In genomic region chr8:3493845-3494208, GRCm38 (mm10) we compare ENCODE assay signal across 8 mouse cellular contexts. TPM values are rescaled to one million over a fixed set of nuclear protein-coding genes. Genes with fewer than 3 reads are reported as not detected.
A peak's percentile ranks its signal among the peaks of the same experiment; 100 is the strongest.
DNase-seq lines count a peak whose midpoint lies in the region; ATAC-seq and TF ChIP-seq lines count a peak whose summit lies in the region.

No protein-coding gene starts in this region.

- no peak overlapping the region for H3K27ac ChIP-seq in thymus, adult 2 months (ENCODE audit: control insufficient read depth, insufficient read depth, low read length)
- H3K27ac ChIP-seq in liver, embryonic 11.5 days (ENCODE audit: low read depth, low read length) = no peak overlapping the region

- peaks cover 8% of the 10 kb centered on the region for H3K4me1 ChIP-seq in thymus, adult 2 months (replicated peaks; ENCODE audit: control insufficient read depth, insufficient read depth, low read length)
- H3K4me1 ChIP-seq in liver, embryonic 11.5 days (replicated peaks; ENCODE audit: control insufficient read depth, insufficient read depth, low read length) = peaks cover 13% of the 10 kb centered on the region

- WGBS in thymus, adult 2 months = 38% methylated on average over 6 of the region's 6 CpGs
- WGBS in liver, embryonic 11.5 days = 28% methylated on average over 6 of the region's 6 CpGs

- no peaks in the 10 kb centered on the region for H3K27me3 ChIP-seq in thymus, adult 2 months (ENCODE audit: control insufficient read depth, insufficient read depth, low read length)
- no peaks in the 10 kb centered on the region for H3K27me3 ChIP-seq in liver, embryonic 11.5 days (replicated peaks; ENCODE audit: control insufficient read depth, insufficient read depth, low read length)

- no peak for TF ChIP-seq POLR2A in thymus, adult 2 months (IDR thresholded peaks at IDR 0.05; ENCODE audit: control insufficient read depth, extremely low read depth, insufficient read depth, low read length, poor library complexity)

- TF ChIP-seq CTCF in thymus, adult 2 months (IDR thresholded peaks at IDR 0.05; ENCODE audit: borderline replicate concordance, control insufficient read depth, extremely low read depth, insufficient read depth, low read length, poor library complexity) = no peak

- ATAC-seq in liver, embryonic 11.5 days (replicated peaks; ENCODE audit: low FRiP score) = no peak
- no peak for ATAC-seq in erythroid progenitor cell, adult 5-6 weeks (replicated peaks; ENCODE audit: low FRiP score, poor library complexity, severe bottlenecking)

- H3K9me3 ChIP-seq in liver, embryonic 11.5 days (ENCODE audit: control insufficient read depth, low read length) = peaks cover 2% of the 10 kb centered on the region; the same call in 1 of the 2 replicates

- peak overlapping the region; percentile 88 for H3K4me2 ChIP-seq in liver, embryonic 11.5 days

- DNase-seq in cerebellum, adult 9-10 months = peak; percentile 56
- no peak for DNase-seq in cerebellum, postnatal 4 days (ENCODE audit: low spot score in 2 of 2)
- no peak for DNase-seq in thymus, adult 2 months
- no peak for DNase-seq in thymus, postnatal 0 days (ENCODE audit: low spot score)
- DNase-seq in liver, embryonic 11.5 days (ENCODE audit: low spot score) = no peak
- DNase-seq in ovary, adult 18-20 months (ENCODE audit: low spot score) = no peak
- DNase-seq in gastrocnemius, postnatal 25 days = no peak

- H3K36me3 ChIP-seq in thymus, adult 2 months (ENCODE audit: control insufficient read depth, insufficient read depth, low read length) = no peaks in the 10 kb centered on the region
- H3K36me3 ChIP-seq in liver, embryonic 11.5 days (ENCODE audit: control insufficient read depth, insufficient read depth, low read length) = peaks cover 13% of the 10 kb centered on the region

- H3K4me3 ChIP-seq in thymus, adult 2 months (ENCODE audit: control insufficient read depth, insufficient read depth, low read length) = peak overlapping the region; percentile 98; the same call in 1 of the 2 replicates
- H3K4me3 ChIP-seq in liver, embryonic 11.5 days (ENCODE audit: low read depth, low read length) = peak overlapping the region; percentile 86

- peak overlapping the region; percentile 95 for H3K9ac ChIP-seq in liver, embryonic 11.5 days (ENCODE audit: low read depth, low read length)

RNA-seq across cellular contexts. Expression of gene Zfp358, which starts 0.9 kb away (rescaled TPM):
- 75.9 and 76.7 TPM in 2 replicates for polyA plus RNA-seq in thymus, adult 2 months (2012; rRNA removed)
- polyA plus RNA-seq in thymus, postnatal 0 days (2015; fragmentation: Nextera tagmentation; extraction: Ambion mirVana) = 21.4 and 23.0 TPM in 2 replicates
- 8.7 and 8.9 TPM in 2 replicates for polyA plus RNA-seq in liver, embryonic 11.5 days (2014; fragmentation: Nextera tagmentation; extraction: Ambion mirVana)
- 2.9 TPM in 1 of 2 replicates, not detected in the other for total RNA-seq in erythroid progenitor cell, adult 5-6 weeks (2015; ENCODE audit: low replicate concordance)
- 2.0 TPM in 1 of 2 replicates, not detected in the other for total RNA-seq in erythroid progenitor cell, adult 5-6 weeks (2017; ENCODE audit: low replicate concordance)
- total RNA-seq in gastrocnemius, postnatal 25 days (2021) = 10 to 100 TPM; 24.2 to 24.6 TPM

RNA-seq across cellular contexts. Expression of gene Mcoln1, which starts 6.4 kb away (rescaled TPM):
- polyA plus RNA-seq in thymus, adult 2 months (2012; rRNA removed) = 312 and 481 TPM in 2 replicates
- 28.4 and 32.3 TPM in 2 replicates for polyA plus RNA-seq in thymus, postnatal 0 days (2015; fragmentation: Nextera tagmentation; extraction: Ambion mirVana)
- 36.2 and 39.8 TPM in 2 replicates for polyA plus RNA-seq in liver, embryonic 11.5 days (2014; fragmentation: Nextera tagmentation; extraction: Ambion mirVana)
- total RNA-seq in erythroid progenitor cell, adult 5-6 weeks (2015; ENCODE audit: low replicate concordance) = 45.3 and 65.2 TPM in 2 replicates
- 82.9 and 267 TPM in 2 replicates for total RNA-seq in erythroid progenitor cell, adult 5-6 weeks (2017; ENCODE audit: low replicate concordance)
- 10 to 100 TPM; 18.6 to 20.4 TPM for total RNA-seq in gastrocnemius, postnatal 25 days (2021)

RNA-seq across cellular contexts. Expression of gene Pnpla6, which starts 21.4 kb away (rescaled TPM):
- polyA plus RNA-seq in thymus, adult 2 months (2012; rRNA removed) = 56.1 and 61.6 TPM in 2 replicates
- polyA plus RNA-seq in thymus, postnatal 0 days (2015; fragmentation: Nextera tagmentation; extraction: Ambion mirVana) = 10.4 and 12.9 TPM in 2 replicates
- 17.8 and 22.9 TPM in 2 replicates for polyA plus RNA-seq in liver, embryonic 11.5 days (2014; fragmentation: Nextera tagmentation; extraction: Ambion mirVana)
- total RNA-seq in erythroid progenitor cell, adult 5-6 weeks (2015; ENCODE audit: low replicate concordance) = 110 and 131 TPM in 2 replicates
- 147 and 272 TPM in 2 replicates for total RNA-seq in erythroid progenitor cell, adult 5-6 weeks (2017; ENCODE audit: low replicate concordance)
- 10 to 100 TPM in 1 of 2 experiments, 1 to 10 TPM in 1; 8.3 to 11.8 TPM for total RNA-seq in gastrocnemius, postnatal 25 days (2021)

RNA-seq across cellular contexts. Expression of gene Tex45, which starts 23.2 kb away (rescaled TPM):
- 0.20 TPM in 1 of 2 replicates, not detected in the other for polyA plus RNA-seq in thymus, adult 2 months (2012; rRNA removed)
- polyA plus RNA-seq in thymus, postnatal 0 days (2015; fragmentation: Nextera tagmentation; extraction: Ambion mirVana) = 0.10 TPM in 1 of 2 replicates, not detected in the other
- polyA plus RNA-seq in liver, embryonic 11.5 days (2014; fragmentation: Nextera tagmentation; extraction: Ambion mirVana) = not detected in 2 replicates
- not detected in 2 replicates for total RNA-seq in erythroid progenitor cell, adult 5-6 weeks (2015; ENCODE audit: low replicate concordance)
- total RNA-seq in erythroid progenitor cell, adult 5-6 weeks (2017; ENCODE audit: low replicate concordance) = not detected in 2 replicates
- not detected for total RNA-seq in gastrocnemius, postnatal 25 days (2021)

RNA-seq across cellular contexts. Expression of gene Pex11g, which starts 26.3 kb away (rescaled TPM):
- polyA plus RNA-seq in thymus, adult 2 months (2012; rRNA removed) = 3.1 TPM in 2 replicates
- polyA plus RNA-seq in thymus, postnatal 0 days (2015; fragmentation: Nextera tagmentation; extraction: Ambion mirVana) = 2.6 and 3.0 TPM in 2 replicates
- polyA plus RNA-seq in liver, embryonic 11.5 days (2014; fragmentation: Nextera tagmentation; extraction: Ambion mirVana) = 3.4 and 4.3 TPM in 2 replicates
- 0.72 TPM in 1 of 2 replicates, not detected in the other for total RNA-seq in erythroid progenitor cell, adult 5-6 weeks (2015; ENCODE audit: low replicate concordance)
- not detected in 2 replicates for total RNA-seq in erythroid progenitor cell, adult 5-6 weeks (2017; ENCODE audit: low replicate concordance)
- 1 to 10 TPM; 2.5 to 3.1 TPM for total RNA-seq in gastrocnemius, postnatal 25 days (2021)
